Mouse (Mus musculus): ENCODE data around the gene Tbkbp1.

GRCm38 (mm10) chr11:97138554-97139226 lies 12.6 kb downstream of the Tbkbp1 start:
- no peak for TF ChIP-seq CTCF (IDR thresholded peaks at IDR 0.05; ENCODE audit: low read depth, low read length)
- no peak for TF ChIP-seq GATA1 (IDR thresholded peaks at IDR 0.05; ENCODE audit: borderline replicate concordance, low read length)

Measured in G1E (cell line).